Mouse (Mus musculus) heart, embryonic 12.5 days (tissue): Measurements from ENCODE around the gene 9930021J03Rik. TPM values are rescaled to one million over a fixed set of nuclear protein-coding genes. Genes with fewer than 3 reads are reported as not detected.

Experiments used
- ATAC-seq: fragments of 200-750 bp; cut with Nextera tagmentation; 2 replicates; pipeline ENCODE4 v1.8.0; 2017; ENCODE audit warnings: moderate TSS enrichment, moderate library complexity; ENCODE audit not compliant: insufficient number of reproducible peaks, low FRiP score
- H3K27ac ChIP-seq: fragments of 300-500 bp; sonication (generic); 2 replicates; pipeline ENCODE4 v1.5.1; 2016; ENCODE audit warnings: mild to moderate bottlenecking, moderate library complexity; ENCODE audit not compliant: poor library complexity, severe bottlenecking
- H3K27me3 ChIP-seq: fragments of 300-500 bp; sonication (generic); replicated peaks from 2 replicates; pipeline ENCODE4 v1.6.1; 2016; ENCODE audit warnings: mild to moderate bottlenecking, moderate library complexity
- H3K36me3 ChIP-seq: fragments of 300-500 bp; sonication (generic); 2 replicates; pipeline ENCODE4 v1.6.1; 2016; ENCODE audit warnings: mild to moderate bottlenecking, moderate library complexity
- H3K4me1 ChIP-seq: fragments of 300-500 bp; sonication (generic); replicated peaks from 2 replicates; pipeline ENCODE4 v1.6.1; 2016; ENCODE audit warnings: mild to moderate bottlenecking
- H3K4me2 ChIP-seq: fragments of 300-500 bp; sonication (generic); 2 replicates; pipeline ENCODE4 v1.6.1; 2016; ENCODE audit warnings: mild to moderate bottlenecking, moderate library complexity
- H3K4me3 ChIP-seq: fragments of 300-500 bp; sonication (generic); 2 replicates; pipeline ENCODE4 v1.5.1; 2016; ENCODE audit warnings: mild to moderate bottlenecking
- H3K9ac ChIP-seq: fragments of 300-500 bp; sonication (generic); 2 replicates; pipeline ENCODE4 v1.6.1; 2016; ENCODE audit warnings: mild to moderate bottlenecking, moderate library complexity
- H3K9me3 ChIP-seq: fragments of 300-500 bp; sonication (generic); replicated peaks from 2 replicates; pipeline ENCODE4 v1.6.1; 2016; ENCODE audit warnings: mild to moderate bottlenecking, moderate library complexity
- WGBS: fragments of 180-500 bp; shearing (Covaris S2); methylation state at CpG from one replicate; pipeline ENCODE4 v1.1.7; 2016; 5-methylcytosine and 5-hydroxymethylcytosine counted together
- polyA plus RNA-seq: library from polyadenylated mRNA; unstranded; fragments of >200 nt; fragmentation: Nextera tagmentation; extraction: Ambion mirVana; gene quantifications from 2 replicates; pipeline ENCODE4 v1.2.1, GENCODE M21; 2016

The 9930021J03Rik gene
- polyA plus RNA-seq, result 3.7 and 4.2 TPM in 2 replicates

DNA sequence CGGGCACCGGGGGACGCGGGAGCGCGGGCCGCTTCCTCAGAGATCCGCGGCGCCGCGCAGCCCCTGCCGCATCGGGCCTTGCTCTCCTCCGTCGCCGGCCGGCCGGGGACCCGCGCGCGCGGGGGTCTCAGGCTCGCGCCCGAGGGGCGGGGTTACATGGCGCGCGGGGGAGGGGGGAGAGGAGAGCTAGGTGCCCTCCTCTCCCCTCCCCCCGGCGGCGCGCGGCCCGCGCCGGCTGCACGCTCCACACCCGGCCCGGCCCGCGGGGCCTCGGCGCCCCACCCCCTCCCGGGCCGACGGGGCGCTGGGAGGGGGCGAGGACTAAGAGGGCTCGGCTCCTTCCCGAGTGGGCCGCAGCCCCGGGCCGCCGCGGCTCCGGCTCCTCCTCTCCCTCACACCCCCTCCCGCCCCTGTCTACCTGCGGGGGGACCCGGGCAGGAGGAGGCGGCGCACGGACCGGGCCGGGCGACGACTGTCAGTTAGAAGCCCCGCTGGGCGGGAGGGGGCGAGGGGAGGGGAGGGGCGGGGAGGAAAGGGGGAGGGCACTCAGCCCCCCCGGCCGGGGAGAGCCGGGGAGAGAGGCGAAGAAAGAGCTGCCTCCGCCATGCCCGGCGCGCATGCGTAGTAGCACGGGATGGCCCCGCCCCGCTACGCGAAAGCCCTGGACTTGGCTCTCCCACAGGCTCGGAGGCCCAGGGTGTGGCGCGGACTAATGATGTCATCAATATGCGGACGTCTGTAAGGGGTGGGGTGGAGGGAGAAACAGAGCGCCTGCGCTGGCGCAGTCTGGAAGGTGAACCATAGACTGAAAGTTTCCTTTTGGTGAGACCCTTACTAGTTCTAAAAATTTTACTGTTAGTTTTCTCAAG lies at the start of gene 9930021J03Rik:
9930021J03Rik (minus strand) TSS at position 73 of the 869 bp plus-strand sequence.
- Histone ChIP-seq H3K36me3 (peaks cover 25% of the 10 kb centered on the region), H3K4me1 (peaks cover 10% of the 10 kb centered on the region), H3K9me3 (no peaks in the 10 kb centered on the region), H3K27me3 (no peaks in the 10 kb centered on the region), H3K4me3 (peak within 1 kb of the TSS; percentile 94), H3K4me2 (peak within 1 kb of the TSS; percentile 89), H3K27ac (peak within 1 kb of the TSS; percentile 91), H3K9ac (peak within 1 kb of the TSS; percentile 90)
- WGBS, result under 1% methylated on average over 62 of the region's 95 CpGs
- ATAC-seq, result peak; percentile 95

GRCm38 (mm10) chr19:29853711-29854110 lies 47.9 kb upstream of the 9930021J03Rik start:
- Histone ChIP-seq H3K27ac (no peak overlapping the region), H3K4me2 (no peak overlapping the region), H3K27me3 (no peaks in the 10 kb centered on the region), H3K4me1 (no peaks in the 10 kb centered on the region), H3K4me3 (no peak overlapping the region), H3K9ac (no peak overlapping the region), H3K36me3 (no peaks in the 10 kb centered on the region), H3K9me3 (0 out of 2 replicates have a peak, but pooled peaks cover 2% of the 10 kb centered on the region)
- 80% methylated on average over 5 of the region's 5 CpGs for WGBS
- ATAC-seq, result no peak

DNA sequence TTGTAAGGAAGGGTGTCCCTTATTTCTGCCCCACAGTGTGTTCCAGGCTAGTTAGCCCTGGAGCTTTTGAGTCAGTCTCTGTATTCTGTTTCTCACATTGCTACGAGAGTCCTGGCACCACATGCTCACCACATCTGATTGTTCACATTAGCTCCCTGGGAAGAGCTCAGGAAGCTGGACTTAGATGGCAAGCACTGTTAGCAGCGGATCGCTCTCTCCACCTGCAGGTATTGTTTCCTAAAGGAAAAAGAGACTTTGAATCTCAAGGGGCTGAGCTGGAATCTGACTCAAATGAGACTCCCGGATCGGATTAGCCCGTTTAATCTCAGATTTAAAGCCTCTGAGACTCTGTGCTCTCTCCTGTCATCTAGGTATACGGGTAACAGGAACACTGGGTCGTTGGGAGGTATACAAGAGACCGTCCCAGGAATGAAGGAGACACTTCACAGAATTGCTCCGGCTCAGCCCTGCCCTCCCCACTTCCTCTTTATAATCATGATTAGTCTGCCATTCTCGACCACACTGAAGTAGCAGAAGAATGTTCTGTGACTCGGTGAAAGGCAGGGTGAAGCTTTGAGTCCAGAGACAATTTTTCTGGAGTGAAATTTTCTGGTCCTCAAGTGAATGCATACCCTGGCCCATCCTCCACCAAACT lies 45.4 kb upstream of the 9930021J03Rik start:
- Histone ChIP-seq H3K27me3 (no peaks in the 10 kb centered on the region), H3K36me3 (no peaks in the 10 kb centered on the region), H3K4me3 (no peak overlapping the region), H3K9ac (no peak overlapping the region), H3K9me3 (0 out of 2 replicates have a peak, but pooled peaks cover 2% of the 10 kb centered on the region), H3K4me1 (no peaks in the 10 kb centered on the region), H3K27ac (no peak overlapping the region), H3K4me2 (no peak overlapping the region)
- ATAC-seq, result no peak
- 50% methylated on average over 12 of the region's 12 CpGs for WGBS

- no peak overlapping the region for H3K27ac ChIP-seq
- H3K36me3 ChIP-seq, result no peaks in the 10 kb centered on the region
- 0 out of 2 replicates have a peak, but pooled peaks cover 2% of the 10 kb centered on the region for H3K9me3 ChIP-seq
- no peaks in the 10 kb centered on the region for H3K27me3 ChIP-seq
- no peak for ATAC-seq
- H3K4me1 ChIP-seq, result no peaks in the 10 kb centered on the region
- no peak overlapping the region for H3K9ac ChIP-seq
- H3K4me3 ChIP-seq, result no peak overlapping the region
- WGBS, result 80% methylated on average over 11 of the region's 11 CpGs
- H3K4me2 ChIP-seq, result no peak overlapping the region
These were observed 44.2 kb upstream of the 9930021J03Rik start for GRCm38 (mm10) chr19:29849924-29850551.

GRCm38 (mm10) chr19:29844036-29844661 lies 38.4 kb upstream of the 9930021J03Rik start:
- ATAC-seq, result no peak
- H3K27ac ChIP-seq, result no peak overlapping the region
- no peak overlapping the region for H3K4me3 ChIP-seq
- H3K27me3 ChIP-seq, result no peaks in the 10 kb centered on the region
- WGBS, result 72% methylated on average over 12 of the region's 12 CpGs
- H3K4me2 ChIP-seq, result no peak overlapping the region
- H3K9ac ChIP-seq, result no peak overlapping the region
- no peaks in the 10 kb centered on the region for H3K36me3 ChIP-seq
- no peaks in the 10 kb centered on the region for H3K4me1 ChIP-seq
- H3K9me3 ChIP-seq, result no peaks in the 10 kb centered on the region

DNA sequence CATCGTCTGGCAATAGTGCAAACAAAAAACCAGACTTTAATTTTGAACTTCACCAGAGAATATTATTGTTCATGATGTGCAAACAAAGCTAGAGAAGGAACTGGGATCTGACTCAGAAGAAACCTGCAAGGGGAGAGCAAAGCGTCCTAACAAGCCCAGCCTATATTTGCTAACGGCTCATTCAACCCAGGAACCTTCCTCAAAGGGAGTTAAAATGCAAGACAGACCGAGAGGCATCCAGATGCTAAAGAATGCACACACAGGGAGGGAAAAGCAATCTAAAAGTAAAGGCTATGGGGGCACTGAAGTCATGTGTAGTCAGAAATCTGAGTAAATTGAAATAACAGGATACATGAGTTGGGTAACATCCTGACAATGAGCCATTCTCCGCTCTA lies 37.8 kb upstream of the 9930021J03Rik start:
- no peaks in the 10 kb centered on the region for H3K27me3 ChIP-seq
- no peak overlapping the region for H3K4me2 ChIP-seq
- no peak overlapping the region for H3K9ac ChIP-seq
- H3K27ac ChIP-seq, result no peak overlapping the region
- H3K9me3 ChIP-seq, result no peaks in the 10 kb centered on the region
- no peaks in the 10 kb centered on the region for H3K36me3 ChIP-seq
- WGBS, result 40% methylated on average over 5 of the region's 5 CpGs
- no peak for ATAC-seq
- no peaks in the 10 kb centered on the region for H3K4me1 ChIP-seq
- H3K4me3 ChIP-seq, result no peak overlapping the region

- no peak overlapping the region for H3K4me3 ChIP-seq
- WGBS, result 78% methylated on average over 8 of the region's 8 CpGs
- no peak overlapping the region for H3K9ac ChIP-seq
- H3K36me3 ChIP-seq, result no peaks in the 10 kb centered on the region
- no peak overlapping the region for H3K27ac ChIP-seq
- no peaks in the 10 kb centered on the region for H3K27me3 ChIP-seq
- no peak overlapping the region for H3K4me2 ChIP-seq
- ATAC-seq, result no peak
- H3K4me1 ChIP-seq, result no peaks in the 10 kb centered on the region
- no peaks in the 10 kb centered on the region for H3K9me3 ChIP-seq
These were observed 37.2 kb upstream of the 9930021J03Rik start for GRCm38 (mm10) chr19:29842973-29843372.

DNA sequence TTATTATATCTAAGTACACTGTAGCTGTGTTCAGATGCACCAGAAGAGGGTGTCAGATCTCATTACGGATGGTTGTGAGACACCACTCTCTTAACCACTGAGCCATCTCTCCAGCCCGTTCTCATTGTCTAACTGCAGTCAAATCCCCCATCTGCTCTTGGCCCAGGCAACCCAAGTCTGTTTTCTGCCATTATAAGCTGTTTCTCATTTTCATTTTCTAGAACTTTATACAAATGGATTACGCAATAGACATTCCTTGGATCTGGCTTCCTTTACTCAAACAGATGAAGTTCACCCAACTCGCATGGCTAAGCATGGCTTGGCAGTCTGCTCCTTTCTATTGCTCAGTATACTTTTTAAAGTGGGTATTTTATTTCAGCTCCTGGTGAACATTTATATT lies 34.9 kb upstream of the 9930021J03Rik start:
- Histone ChIP-seq H3K27me3 (no peaks in the 10 kb centered on the region), H3K4me1 (peaks cover 6% of the 10 kb centered on the region; the same call in 1 of the 2 replicates), H3K27ac (no peak overlapping the region), H3K4me2 (no peak overlapping the region), H3K9ac (no peak overlapping the region), H3K36me3 (no peaks in the 10 kb centered on the region), H3K4me3 (no peak overlapping the region), H3K9me3 (no peaks in the 10 kb centered on the region)
- WGBS, result 77% methylated on average over 4 of the region's 4 CpGs
- no peak for ATAC-seq

GRCm38 (mm10) chr19:29838636-29839135 lies 32.9 kb upstream of the 9930021J03Rik start:
- Histone ChIP-seq H3K4me2 (no peak overlapping the region), H3K27me3 (no peaks in the 10 kb centered on the region), H3K36me3 (no peaks in the 10 kb centered on the region), H3K27ac (no peak overlapping the region), H3K4me3 (no peak overlapping the region), H3K9me3 (no peaks in the 10 kb centered on the region), H3K4me1 (peaks cover 6% of the 10 kb centered on the region; the same call in 1 of the 2 replicates), H3K9ac (no peak overlapping the region)
- 72% methylated on average over 3 of the region's 3 CpGs for WGBS
- no peak for ATAC-seq

DNA sequence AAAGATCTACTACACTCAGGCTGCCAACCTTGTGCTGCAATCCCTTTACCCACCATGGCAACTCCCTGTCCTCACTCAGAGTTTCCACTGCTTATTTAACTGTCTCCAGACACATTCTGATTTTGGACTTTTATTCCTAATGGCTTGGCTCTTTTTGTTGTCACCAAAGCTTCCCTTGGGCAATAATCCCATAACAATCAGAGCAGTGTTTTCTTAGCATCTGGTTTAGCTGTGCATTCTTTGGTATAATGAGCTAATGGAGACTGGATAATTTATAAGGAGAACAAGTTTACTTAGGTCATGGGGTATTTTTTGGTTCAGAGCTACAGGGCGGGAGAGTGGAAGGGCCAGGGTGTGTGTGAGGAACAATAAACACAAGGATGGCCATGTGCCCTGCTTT lies 32.4 kb upstream of the 9930021J03Rik start:
- no peak for ATAC-seq
- WGBS, result 75% methylated on average over 1 of the region's 1 CpGs
- Histone ChIP-seq H3K9me3 (no peaks in the 10 kb centered on the region), H3K27ac (no peak overlapping the region), H3K27me3 (no peaks in the 10 kb centered on the region), H3K4me2 (no peak overlapping the region), H3K9ac (no peak overlapping the region), H3K4me3 (no peak overlapping the region), H3K4me1 (peaks cover 6% of the 10 kb centered on the region; the same call in 1 of the 2 replicates), H3K36me3 (no peaks in the 10 kb centered on the region)
